Mouse (Mus musculus): ENCODE measurements around the gene Vangl2.

- no peak for TF ChIP-seq POLR2AphosphoS2 (IDR thresholded peaks at IDR 0.05; ENCODE audit: insufficient read length, low read depth)
- no peak for TF ChIP-seq POLR2A (IDR thresholded peaks at IDR 0.05; ENCODE audit: insufficient read length, low read depth)
Measured at GRCm38 (mm10) chr1:171976826-171977539, 51.3 kb downstream of the Vangl2 start.

All from myocyte (in vitro differentiated cells).